Mouse (Mus musculus) layer of hippocampus, adult 2 months (tissue): ENCODE measurements around the gene Dip2b. TPM values are rescaled to one million over a fixed set of nuclear protein-coding genes. Genes with fewer than 3 reads are reported as not detected.

ENCODE experiments used
- DNase-seq, 2 experiments: peaks; one replicate each; pipeline ENCODE4 v3.0.0; 2022; ENCODE audit warnings: low spot score in 2 of 2
- H3K27ac ChIP-seq: fragments of 200-600 bp; 2 replicates; pipeline ENCODE4 v1.8.1; 2022
- H3K4me3 ChIP-seq: fragments of 200-600 bp; 2 replicates; pipeline ENCODE4 v1.8.1; 2022; ENCODE audit warnings: mild to moderate bottlenecking
- CTCF ChIP-seq: fragments of 200-600 bp; conservative IDR thresholded peaks from 2 replicates; pipeline ENCODE4 v1.8.1; 2022; ENCODE audit warnings: antibody characterized with exemption, mild to moderate bottlenecking, moderate library complexity
- total RNA-seq, 2 experiments: library from RNA; stranded (reverse); gene quantifications; 2 replicates each; pipeline ENCODE4 v1.2.3; 2021

Dip2b gene
- total RNA-seq, 2 experiments from 2014 or later: 47.7 to 51.3 TPM

- TF ChIP-seq CTCF: no peak
- no peak for DNase-seq
- Histone ChIP-seq H3K4me3 (no peak overlapping the region), H3K27ac (peak overlapping the region; percentile 15; the same call in 1 of the 2 replicates)
Measured at GRCm38 (mm10) chr15:100108071-100108782, 69.8 kb downstream of the Dip2b start.

DNA sequence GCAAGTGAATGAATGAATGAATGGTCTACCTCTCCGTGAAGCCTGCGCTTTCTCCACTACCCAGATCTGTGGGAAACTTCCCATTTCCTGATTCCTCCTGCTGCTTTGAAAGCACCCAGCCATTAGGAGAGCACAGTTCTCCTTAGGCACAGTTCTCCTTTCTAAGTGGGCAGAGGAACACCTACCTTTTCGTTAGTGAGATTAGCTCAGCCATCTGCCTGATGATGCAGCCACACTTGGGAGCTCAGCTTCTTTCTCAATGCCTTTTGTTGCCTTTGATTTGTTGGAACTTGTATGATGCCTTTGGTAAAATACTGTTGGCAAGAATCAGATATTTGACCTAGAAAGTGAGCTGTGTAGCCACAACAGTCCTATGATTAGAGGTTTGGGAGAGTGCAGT, 71.5 kb downstream of the Dip2b start:
- peak in 1 of 2 experiments; percentile 32 for DNase-seq
- no peak for TF ChIP-seq CTCF
- no peak overlapping the region for H3K4me3 ChIP-seq
- H3K27ac ChIP-seq: 0 out of 2 replicates have a peak overlapping the region, but pooled peaks have one; percentile 1

- no peak overlapping the region for H3K4me3 ChIP-seq
- DNase-seq: no peak
- H3K27ac ChIP-seq: no peak overlapping the region
- no peak for TF ChIP-seq CTCF
Measured at GRCm38 (mm10) chr15:100111891-100112290, 73.4 kb downstream of the Dip2b start.

DNA sequence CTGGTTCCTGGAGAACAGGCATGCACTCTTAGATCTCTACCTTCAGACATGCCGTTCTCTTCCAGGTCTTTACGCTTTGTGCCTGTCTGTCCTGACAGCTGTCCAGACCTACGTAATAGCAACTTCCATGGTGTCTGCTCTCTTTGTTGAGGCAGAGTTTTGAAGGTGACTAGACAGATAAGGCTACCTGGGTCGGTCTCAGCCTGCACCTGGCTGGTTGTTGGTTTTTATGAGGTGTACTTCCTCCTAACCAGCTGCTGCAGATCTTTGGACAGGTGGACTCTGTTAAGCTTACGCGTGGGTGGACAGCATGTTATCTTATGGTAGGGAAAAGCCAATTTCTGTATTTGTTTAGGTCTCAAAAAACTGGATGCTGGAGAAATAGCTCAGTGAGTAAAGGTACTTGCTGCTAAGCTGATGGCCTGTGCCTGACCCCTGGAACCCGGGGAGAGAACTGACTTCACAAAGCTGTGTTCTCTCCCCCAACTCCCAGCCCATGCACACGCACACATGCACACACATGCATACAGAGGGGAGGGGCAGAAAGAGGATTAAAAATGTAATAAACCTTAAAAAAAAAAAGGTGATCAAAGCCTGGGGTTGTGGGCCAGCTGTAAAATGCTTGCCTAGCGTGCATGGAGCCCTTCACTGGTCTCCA, 74.0 kb downstream of the Dip2b start:
- Histone ChIP-seq H3K4me3 (no peak overlapping the region), H3K27ac (no peak overlapping the region)
- TF ChIP-seq CTCF: no peak
- DNase-seq: no peak

DNA sequence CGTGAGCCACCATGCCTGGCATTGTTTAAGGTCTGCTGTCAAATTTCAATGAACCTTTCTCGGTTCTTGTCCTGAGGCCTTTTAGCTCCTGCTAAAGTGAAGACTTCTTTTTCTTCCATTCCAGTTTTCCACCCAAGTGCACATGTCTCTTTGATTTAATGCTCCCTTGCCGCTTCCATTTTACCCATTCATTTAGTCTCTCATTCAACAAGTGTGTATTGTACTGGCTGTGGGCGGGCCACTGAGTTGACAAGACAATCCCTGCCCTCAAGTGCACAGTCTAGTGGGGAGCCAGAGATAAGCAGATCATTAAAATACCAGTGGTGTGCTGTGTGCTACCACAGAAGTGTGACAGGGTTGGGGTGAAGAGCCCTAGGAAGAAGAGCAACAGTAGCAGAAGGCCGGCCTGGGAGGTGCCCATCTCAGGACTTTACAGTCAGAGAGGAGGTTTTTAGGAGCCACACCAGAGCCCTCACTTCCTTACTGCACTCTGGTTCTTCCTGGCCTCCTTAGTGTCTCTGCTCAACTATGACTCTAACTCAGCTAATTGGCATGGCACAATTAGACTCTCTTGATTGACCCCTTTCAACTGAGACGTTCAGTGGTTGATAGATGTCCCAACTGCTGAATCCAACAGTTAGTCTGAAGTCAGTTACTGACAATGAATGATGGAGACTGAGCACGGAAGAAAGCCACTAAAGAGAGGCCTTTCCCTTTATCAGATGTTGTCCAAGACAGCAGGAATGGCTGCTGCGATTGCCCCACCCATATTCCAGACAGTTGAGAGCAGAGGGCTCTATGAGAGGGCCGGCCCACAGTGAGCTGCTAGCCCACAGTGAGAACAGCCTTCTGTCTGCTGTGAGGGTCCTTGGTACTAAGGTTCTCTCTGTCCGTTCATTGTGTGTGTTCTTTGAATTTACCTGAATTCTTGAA, 75.1 kb downstream of the Dip2b start:
- H3K27ac ChIP-seq: no peak overlapping the region
- no peak overlapping the region for H3K4me3 ChIP-seq
- no peak for DNase-seq
- no peak for TF ChIP-seq CTCF

- TF ChIP-seq CTCF: no peak
- DNase-seq: no peak
- Histone ChIP-seq H3K27ac (no peak overlapping the region), H3K4me3 (no peak overlapping the region)
Measured at GRCm38 (mm10) chr15:100115416-100115815, 77.0 kb downstream of the Dip2b start.

DNA sequence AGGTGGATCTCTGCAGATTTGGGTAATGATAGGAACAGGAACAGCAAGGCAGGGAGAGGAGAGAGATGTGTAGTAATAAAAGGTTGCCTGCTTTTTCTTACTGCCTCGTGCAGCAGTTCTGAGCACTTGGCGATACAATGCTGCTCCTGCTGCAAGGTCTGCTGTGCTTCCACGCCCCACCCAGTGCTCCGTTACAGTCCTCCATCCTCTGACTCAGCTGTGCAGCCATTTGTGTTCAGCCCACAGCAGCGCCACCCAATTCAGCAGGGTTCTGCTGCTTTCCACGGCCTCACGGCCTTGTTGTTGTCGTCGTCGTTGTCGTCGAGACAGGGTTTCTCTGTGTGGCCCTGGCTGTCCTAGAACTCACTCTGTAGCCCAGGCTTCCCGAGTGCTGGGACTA, 77.9 kb downstream of the Dip2b start:
- H3K4me3 ChIP-seq: no peak overlapping the region
- H3K27ac ChIP-seq: no peak overlapping the region
- no peak for TF ChIP-seq CTCF
- DNase-seq: no peak

- no peak overlapping the region for H3K4me3 ChIP-seq
- no peak overlapping the region for H3K27ac ChIP-seq
- no peak for DNase-seq
- TF ChIP-seq CTCF: no peak
Measured at GRCm38 (mm10) chr15:100119225-100119788, 80.8 kb downstream of the Dip2b start.

DNA sequence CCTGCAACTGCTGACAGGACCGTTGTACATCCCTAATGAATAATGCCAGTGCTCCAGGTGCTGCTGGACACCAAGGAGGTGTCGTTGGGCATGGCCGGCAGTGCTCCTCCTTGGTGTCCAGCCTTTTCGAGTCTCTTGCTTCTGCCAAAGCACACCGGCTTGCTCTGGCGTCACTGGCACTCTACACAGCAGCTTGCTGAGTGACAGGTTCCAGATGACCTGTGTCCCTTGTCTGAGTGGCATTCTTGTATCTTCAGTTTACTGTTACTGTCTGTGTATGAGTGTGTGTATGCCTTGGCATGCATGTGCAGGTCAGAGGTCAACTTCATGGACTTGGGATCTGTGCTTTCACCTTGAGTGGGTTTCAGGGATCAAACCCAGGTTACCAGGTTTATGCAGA, 83.0 kb downstream of the Dip2b start:
- Histone ChIP-seq H3K27ac (no peak overlapping the region), H3K4me3 (no peak overlapping the region)
- no peak for DNase-seq
- no peak for TF ChIP-seq CTCF

DNA sequence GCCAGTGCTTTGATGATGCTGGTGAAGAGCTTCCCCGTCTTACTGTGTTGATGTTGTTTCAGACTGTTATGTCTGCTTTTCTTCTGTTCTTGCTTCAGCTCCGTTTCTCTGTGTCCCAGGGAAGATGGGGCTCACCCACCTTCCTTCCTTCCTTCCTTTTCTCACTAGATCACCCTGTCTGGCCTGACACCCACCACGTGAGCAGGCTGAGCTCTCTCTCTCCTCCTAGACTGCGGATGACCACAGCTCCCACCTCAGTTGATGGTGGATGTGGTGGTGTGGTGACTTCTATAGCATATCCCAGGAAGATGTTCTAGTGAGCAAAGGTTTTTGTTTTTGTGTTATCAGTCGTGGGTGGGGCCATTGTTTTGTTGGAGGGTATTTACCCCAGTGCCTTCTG, 85.4 kb downstream of the Dip2b start:
- TF ChIP-seq CTCF: no peak
- no peak for DNase-seq
- Histone ChIP-seq H3K4me3 (no peak overlapping the region), H3K27ac (peak overlapping the region; percentile 36; the same call in 1 of the 2 replicates)

DNA sequence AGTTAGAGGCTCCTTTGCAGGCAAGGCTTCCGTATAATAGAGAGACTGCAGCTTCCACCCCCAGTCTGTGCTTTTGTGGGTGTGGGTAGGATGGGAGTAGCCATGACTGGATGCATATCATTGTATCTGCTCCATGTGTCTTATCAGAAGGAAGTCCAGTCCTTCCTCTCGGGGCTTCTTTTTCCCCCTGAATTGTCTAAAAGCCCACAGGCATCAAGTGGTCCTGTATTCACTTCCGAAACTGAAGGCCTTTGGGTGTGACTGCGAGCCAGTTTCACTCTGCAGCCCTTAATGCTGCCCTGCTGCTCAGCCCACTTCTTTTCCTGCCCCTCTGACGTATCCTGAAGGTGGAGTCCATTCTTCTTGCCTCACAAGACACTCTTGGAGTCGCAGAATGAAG, 86.8 kb downstream of the Dip2b start:
- Histone ChIP-seq H3K27ac (peak overlapping the region; percentile 63; the same call in 1 of the 2 replicates), H3K4me3 (no peak overlapping the region)
- DNase-seq: no peak
- TF ChIP-seq CTCF: no peak

- peak overlapping the region; percentile 63; the same call in 1 of the 2 replicates for H3K27ac ChIP-seq
- peak; percentile 96 for TF ChIP-seq CTCF
- peak; percentile 79 to 82 for DNase-seq
- peak overlapping the region; percentile 10; the same call in 1 of the 2 replicates for H3K4me3 ChIP-seq
Measured at GRCm38 (mm10) chr15:100126456-100127107, 88.1 kb downstream of the Dip2b start.
